Mouse (Mus musculus): ENCODE measurements around the gene Def8. TPM values are rescaled to one million over a fixed set of nuclear protein-coding genes. Genes with fewer than 3 reads are reported as not detected.

Gene Def8
- 20.6 and 22.5 TPM in 2 replicates for polyA plus RNA-seq (2015; fragmentation: Nextera tagmentation; extraction: Ambion mirVana)

DNA sequence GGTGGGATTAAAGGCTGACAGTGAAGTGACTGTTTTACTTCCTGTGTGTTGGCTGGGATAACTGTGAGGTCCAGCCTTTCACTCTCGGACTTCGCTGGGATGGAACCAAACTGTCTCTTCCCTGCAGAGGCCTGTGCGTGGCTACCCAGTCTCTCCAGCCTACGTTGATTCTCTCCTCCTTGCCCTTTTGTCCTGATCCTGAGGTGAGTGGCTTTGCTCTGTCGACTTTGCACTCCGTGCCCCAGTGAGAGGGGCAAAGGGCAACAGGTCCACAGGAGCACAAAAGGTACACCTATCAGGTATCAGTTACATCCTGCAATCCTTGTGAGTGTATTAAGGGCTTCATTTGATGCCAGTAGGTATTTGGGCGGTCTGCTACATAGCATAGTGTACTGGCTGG is at the start of gene Def8:
Gene Def8 (plus strand): TSS at position 87 of the 400 bp plus-strand sequence.
- Histone ChIP-seq H3K36me3 (ENCODE audit: control insufficient read depth, insufficient read depth, low read length) (no peaks in the 10 kb centered on the region), H3K9me3 (ENCODE audit: control insufficient read depth, low read length) (peaks cover 12% of the 10 kb centered on the region; the same call in 1 of the 2 replicates), H3K27ac (replicated peaks) (no peak within 1 kb of the TSS), H3K4me3 (ENCODE audit: low read depth, low read length) (peak within 1 kb of the TSS; percentile 27), H3K27me3 (ENCODE audit: control insufficient read depth, insufficient read depth, low read length) (no peaks in the 10 kb centered on the region), H3K4me2 (replicated peaks; ENCODE audit: low read depth) (peak within 1 kb of the TSS; percentile 47), H3K4me1 (replicated peaks; ENCODE audit: control insufficient read depth, insufficient read depth) (no peaks in the 10 kb centered on the region), H3K9ac (ENCODE audit: low read length) (no peak within 1 kb of the TSS; the same call in 1 of the 2 replicates)
- no peak for DNase-seq (ENCODE audit: low spot score)
- 69% methylated on average over 7 of the region's 7 CpGs for WGBS
- no peak for TF ChIP-seq CTCF (IDR thresholded peaks at IDR 0.05; ENCODE audit: low read depth)
- TF ChIP-seq EP300 (optimal IDR thresholded peaks at IDR 0.05) = no peak
- no peak for ATAC-seq (ENCODE audit: low FRiP score, low TSS enrichment)

- H3K27ac ChIP-seq (replicated peaks) = peak overlapping the region; percentile 98
- ATAC-seq (ENCODE audit: low FRiP score, low TSS enrichment) (peak; percentile 86), DNase-seq (ENCODE audit: low spot score) (peak; percentile 94)
- H3K4me3 ChIP-seq (ENCODE audit: low read depth, low read length) = peak overlapping the region; percentile 84
- H3K4me1 ChIP-seq (replicated peaks; ENCODE audit: control insufficient read depth, insufficient read depth) = no peaks in the 10 kb centered on the region
- no peaks in the 10 kb centered on the region for H3K27me3 ChIP-seq (ENCODE audit: control insufficient read depth, insufficient read depth, low read length)
- H3K9ac ChIP-seq (ENCODE audit: low read length) = peak overlapping the region; percentile 94
- peak overlapping the region; percentile 86 for H3K4me2 ChIP-seq (replicated peaks; ENCODE audit: low read depth)
- WGBS = 0% methylated on average over 14 of the region's 20 CpGs
- H3K36me3 ChIP-seq (ENCODE audit: control insufficient read depth, insufficient read depth, low read length) = no peaks in the 10 kb centered on the region
- no peak for TF ChIP-seq EP300 (optimal IDR thresholded peaks at IDR 0.05)
- no peak for TF ChIP-seq CTCF (IDR thresholded peaks at IDR 0.05; ENCODE audit: low read depth)
- no peaks in the 10 kb centered on the region for H3K9me3 ChIP-seq (ENCODE audit: control insufficient read depth, low read length)
Observed at GRCm38 (mm10) chr8:123374239-123374578, 49.1 kb upstream of the Def8 start.

GRCm38 (mm10) chr8:123375701-123376100 is 47.6 kb upstream of the Def8 start:
- Histone ChIP-seq H3K4me2 (replicated peaks; ENCODE audit: low read depth) (no peak overlapping the region), H3K9ac (ENCODE audit: low read length) (no peak overlapping the region), H3K9me3 (ENCODE audit: control insufficient read depth, low read length) (no peaks in the 10 kb centered on the region), H3K27me3 (ENCODE audit: control insufficient read depth, insufficient read depth, low read length) (no peaks in the 10 kb centered on the region), H3K36me3 (ENCODE audit: control insufficient read depth, insufficient read depth, low read length) (no peaks in the 10 kb centered on the region), H3K4me3 (ENCODE audit: low read depth, low read length) (no peak overlapping the region), H3K27ac (replicated peaks) (no peak overlapping the region), H3K4me1 (replicated peaks; ENCODE audit: control insufficient read depth, insufficient read depth) (no peaks in the 10 kb centered on the region)
- TF ChIP-seq CTCF (IDR thresholded peaks at IDR 0.05; ENCODE audit: low read depth) (no peak), EP300 (optimal IDR thresholded peaks at IDR 0.05) (no peak)
- no peak for ATAC-seq (ENCODE audit: low FRiP score, low TSS enrichment)
- WGBS = 89% methylated on average over 10 of the region's 10 CpGs
- DNase-seq (ENCODE audit: low spot score) = no peak

- 74% methylated on average over 8 of the region's 8 CpGs for WGBS
Observed at GRCm38 (mm10) chr8:123376106-123376505, 47.2 kb upstream of the Def8 start.

GRCm38 (mm10) chr8:123381711-123382110 is 41.6 kb upstream of the Def8 start:
- WGBS = 83% methylated on average over 4 of the region's 4 CpGs
- H3K27ac ChIP-seq (replicated peaks) = no peak overlapping the region

More at GRCm38 (mm10) chr8:123376106-123376505, 47.2 kb upstream of the Def8 start:
- Histone ChIP-seq H3K4me3 (ENCODE audit: low read depth, low read length) (no peak overlapping the region), H3K9ac (ENCODE audit: low read length) (no peak overlapping the region), H3K4me2 (replicated peaks; ENCODE audit: low read depth) (no peak overlapping the region), H3K27ac (replicated peaks) (no peak overlapping the region), H3K4me1 (replicated peaks; ENCODE audit: control insufficient read depth, insufficient read depth) (no peaks in the 10 kb centered on the region), H3K9me3 (ENCODE audit: control insufficient read depth, low read length) (no peaks in the 10 kb centered on the region), H3K27me3 (ENCODE audit: control insufficient read depth, insufficient read depth, low read length) (no peaks in the 10 kb centered on the region), H3K36me3 (ENCODE audit: control insufficient read depth, insufficient read depth, low read length) (no peaks in the 10 kb centered on the region)
- TF ChIP-seq CTCF (IDR thresholded peaks at IDR 0.05; ENCODE audit: low read depth) = no peak
- TF ChIP-seq EP300 (optimal IDR thresholded peaks at IDR 0.05) = no peak
- DNase-seq (ENCODE audit: low spot score) (no peak), ATAC-seq (ENCODE audit: low FRiP score, low TSS enrichment) (no peak)

DNA sequence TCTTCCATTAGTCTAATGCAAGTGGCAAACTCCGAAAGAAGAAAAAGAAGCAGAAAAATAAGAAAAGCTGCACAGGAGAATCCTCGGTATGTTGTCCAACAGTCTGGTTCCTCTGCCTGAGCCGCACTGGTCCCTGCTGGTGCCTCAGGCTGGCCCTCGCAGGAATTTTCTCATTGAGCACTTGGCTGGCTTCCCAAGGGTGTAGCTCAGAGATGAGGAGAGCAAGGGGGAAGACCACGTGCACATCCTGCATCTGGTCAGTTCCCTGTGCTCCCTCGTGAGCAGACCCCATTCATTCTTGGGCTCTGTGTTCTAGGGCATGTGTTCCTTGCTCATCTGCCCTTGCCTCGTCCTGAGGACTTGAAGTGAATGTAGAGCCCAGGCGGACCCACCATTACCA is 40.8 kb upstream of the Def8 start:
- Histone ChIP-seq H3K27me3 (ENCODE audit: control insufficient read depth, insufficient read depth, low read length) (no peaks in the 10 kb centered on the region), H3K9ac (ENCODE audit: low read length) (no peak overlapping the region), H3K4me3 (ENCODE audit: low read depth, low read length) (no peak overlapping the region), H3K36me3 (ENCODE audit: control insufficient read depth, insufficient read depth, low read length) (peaks cover 29% of the 10 kb centered on the region), H3K4me2 (replicated peaks; ENCODE audit: low read depth) (no peak overlapping the region), H3K4me1 (replicated peaks; ENCODE audit: control insufficient read depth, insufficient read depth) (no peaks in the 10 kb centered on the region), H3K27ac (replicated peaks) (no peak overlapping the region), H3K9me3 (ENCODE audit: control insufficient read depth, low read length) (no peaks in the 10 kb centered on the region)
- ATAC-seq (ENCODE audit: low FRiP score, low TSS enrichment) = no peak
- TF ChIP-seq CTCF (IDR thresholded peaks at IDR 0.05; ENCODE audit: low read depth) (no peak), EP300 (optimal IDR thresholded peaks at IDR 0.05) (no peak)
- DNase-seq (ENCODE audit: low spot score) = no peak
- WGBS = 72% methylated on average over 8 of the region's 8 CpGs

More at GRCm38 (mm10) chr8:123381711-123382110, 41.6 kb upstream of the Def8 start:
- Histone ChIP-seq H3K27me3 (ENCODE audit: control insufficient read depth, insufficient read depth, low read length) (no peaks in the 10 kb centered on the region), H3K4me1 (replicated peaks; ENCODE audit: control insufficient read depth, insufficient read depth) (no peaks in the 10 kb centered on the region), H3K4me3 (ENCODE audit: low read depth, low read length) (no peak overlapping the region), H3K4me2 (replicated peaks; ENCODE audit: low read depth) (no peak overlapping the region), H3K36me3 (ENCODE audit: control insufficient read depth, insufficient read depth, low read length) (peaks cover 24% of the 10 kb centered on the region), H3K9ac (ENCODE audit: low read length) (no peak overlapping the region), H3K9me3 (ENCODE audit: control insufficient read depth, low read length) (no peaks in the 10 kb centered on the region)
- TF ChIP-seq CTCF (IDR thresholded peaks at IDR 0.05; ENCODE audit: low read depth) (no peak), EP300 (optimal IDR thresholded peaks at IDR 0.05) (no peak)
- no peak for DNase-seq (ENCODE audit: low spot score)
- ATAC-seq (ENCODE audit: low FRiP score, low TSS enrichment) = no peak

All from stomach, postnatal 0 days (tissue).